Mouse (Mus musculus) skeletal muscle tissue, adult 2 months (tissue): Measurements from ENCODE around the gene Rbm20.

ENCODE experiments used
- DNase-seq: peaks from one replicate; pipeline ENCODE4 v3.0.0-alpha.2; 2012; ENCODE audit warnings: low read depth, low spot score

The Rbm20 gene

GRCm38 (mm10) chr19:53755346-53755745, 78.2 kb downstream of the Rbm20 start:
- no peak for DNase-seq

DNA sequence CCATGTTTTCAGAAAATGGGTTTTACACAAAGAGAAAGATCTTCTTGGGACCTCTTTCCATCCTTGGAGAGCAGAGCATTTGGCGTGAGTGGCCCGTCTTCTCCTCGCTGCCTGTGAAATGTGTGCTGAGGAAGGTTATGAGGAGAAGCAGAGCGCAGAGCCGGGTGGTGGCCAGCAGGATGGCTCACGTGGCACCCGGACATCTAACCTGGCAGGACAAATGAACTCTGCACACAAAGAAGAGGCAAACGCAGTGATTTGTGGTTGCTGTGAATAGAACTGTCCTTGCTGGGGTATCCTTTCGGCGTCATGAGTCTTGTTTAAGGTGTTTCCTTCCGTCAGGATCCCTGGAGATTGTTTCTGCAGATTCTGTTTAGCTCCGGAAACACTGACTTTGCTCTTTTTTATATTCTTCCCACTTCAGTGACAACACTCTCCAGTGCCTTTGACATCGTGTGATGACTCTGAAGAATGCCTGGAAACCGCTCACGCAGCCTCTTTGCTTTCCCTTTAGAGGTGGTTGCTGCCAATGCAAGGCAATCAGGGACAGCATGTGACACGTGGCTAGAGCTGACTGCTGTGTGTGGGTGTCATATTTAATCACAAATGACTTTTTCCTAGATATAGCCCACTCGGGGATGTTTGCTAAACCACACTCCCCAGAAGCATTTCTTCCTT, 80.5 kb downstream of the Rbm20 start:
- no peak for DNase-seq

- no peak for DNase-seq
These were observed 81.8 kb downstream of the Rbm20 start for GRCm38 (mm10) chr19:53758881-53759418.

DNA sequence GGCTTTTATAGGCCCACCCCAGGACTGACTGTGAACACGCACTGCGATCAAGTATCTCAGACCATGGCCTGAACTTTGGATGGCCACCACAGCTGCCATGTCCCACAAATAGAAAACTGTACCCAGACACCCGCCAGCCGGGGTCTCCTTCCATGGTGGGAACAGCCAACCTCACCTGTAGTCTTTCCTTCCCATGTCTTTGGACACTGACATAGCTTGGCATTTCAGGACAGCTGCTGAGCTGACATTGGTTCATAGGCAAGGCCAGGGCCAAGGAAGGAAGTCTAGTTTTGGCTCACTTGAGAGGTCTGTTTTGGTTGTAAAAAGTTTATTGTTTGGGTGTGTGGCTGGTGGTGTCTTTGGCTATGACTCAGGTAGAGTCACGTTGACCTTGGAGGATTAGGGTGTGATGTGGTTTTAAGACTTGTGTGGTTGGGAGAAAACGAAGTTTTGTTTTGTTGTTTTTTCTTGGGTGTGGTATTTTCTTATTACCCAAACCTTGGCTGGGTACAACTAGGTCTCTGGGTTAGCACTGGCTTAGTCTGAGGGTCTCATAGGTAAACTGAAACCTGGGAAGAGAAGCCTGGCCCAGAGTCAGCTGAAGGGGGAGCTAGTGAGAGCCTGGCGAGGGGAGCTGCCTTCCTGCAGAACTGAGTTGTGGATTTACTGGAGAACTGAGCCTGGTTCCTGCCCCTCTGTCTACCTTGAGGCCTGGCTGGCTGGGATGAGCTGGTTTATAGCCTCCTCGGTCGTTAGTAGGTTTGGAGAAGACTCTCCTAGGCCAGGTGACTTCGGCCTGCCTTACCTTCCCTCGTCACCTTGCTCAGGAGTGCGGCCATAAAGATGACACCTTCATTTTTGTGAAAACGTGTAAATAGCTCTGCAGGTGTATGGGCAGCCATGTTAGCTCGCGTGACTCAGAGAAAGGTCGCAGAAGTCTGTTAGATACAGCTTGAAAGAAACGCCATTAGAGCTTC, 83.3 kb downstream of the Rbm20 start:
- DNase-seq = no peak

DNA sequence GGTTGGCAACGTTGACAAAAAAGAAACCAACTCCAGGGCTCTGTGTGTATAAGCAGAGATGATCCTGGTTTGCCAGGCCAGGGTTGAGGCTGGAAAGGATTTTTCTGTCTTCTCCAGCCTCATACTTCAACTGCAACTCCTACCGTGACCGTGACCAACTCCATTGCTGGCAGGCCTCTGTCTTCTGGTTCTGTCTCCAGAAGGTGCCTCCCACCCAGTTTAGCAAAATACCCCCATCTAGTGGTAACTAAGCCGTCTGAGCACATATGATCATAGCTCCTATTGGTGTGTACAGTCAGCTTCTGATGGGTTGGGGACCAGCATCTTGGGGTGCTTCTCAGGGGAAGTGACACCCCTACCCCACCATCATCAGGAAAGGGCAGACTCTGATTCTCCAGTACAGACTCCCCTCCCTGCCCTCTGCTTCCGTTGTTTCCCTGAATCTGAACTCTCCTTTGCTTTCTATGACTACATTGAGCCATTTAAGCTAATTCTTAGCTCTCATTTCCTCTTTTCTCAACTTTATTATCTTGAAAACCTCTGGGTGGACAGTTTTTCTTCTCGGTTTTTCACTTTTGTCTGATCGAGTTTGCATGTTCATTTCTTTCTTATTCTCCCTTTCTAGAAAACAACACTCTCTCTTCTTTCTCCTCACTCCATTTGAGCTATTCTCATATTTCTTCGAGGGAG, 85.8 kb downstream of the Rbm20 start:
- no peak for DNase-seq

DNA sequence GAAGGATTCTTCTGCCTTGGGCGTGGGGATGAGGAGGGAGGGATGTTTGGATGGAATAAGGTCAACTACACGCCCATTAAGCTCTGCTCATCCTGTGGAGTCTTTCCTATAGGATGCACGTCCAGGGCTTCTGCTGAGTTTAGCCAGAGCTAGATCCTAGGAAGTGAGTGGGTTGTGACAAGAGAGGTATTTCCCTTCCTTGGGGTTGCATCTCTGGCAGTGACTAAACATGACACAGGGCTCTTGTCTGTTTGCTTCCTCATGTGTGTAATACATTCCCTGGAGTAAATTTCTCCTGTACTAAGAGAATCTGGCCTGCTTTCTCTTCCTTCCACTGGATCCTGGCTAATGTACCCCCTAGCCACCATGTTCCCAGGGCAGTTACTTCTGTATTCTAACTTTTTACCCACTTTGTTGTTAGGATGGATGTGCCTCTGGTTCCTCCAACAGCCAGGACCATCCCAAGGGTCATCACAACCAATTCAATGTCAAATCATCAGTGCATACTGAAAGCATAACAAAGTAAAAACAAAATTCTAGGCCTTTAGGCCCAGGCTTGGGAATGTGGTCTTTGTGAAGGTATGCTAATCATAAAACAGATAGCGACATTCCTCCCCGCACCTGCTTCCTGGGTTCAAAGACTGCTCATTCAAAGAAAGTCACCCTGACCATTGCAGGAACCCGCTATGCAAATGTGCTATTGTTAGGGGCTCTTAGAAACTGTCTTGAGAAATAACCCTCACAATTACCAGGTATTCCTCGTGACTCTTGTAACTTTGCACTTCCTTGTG, 87.8 kb downstream of the Rbm20 start:
- DNase-seq = no peak

GRCm38 (mm10) chr19:53768478-53768877, 91.4 kb downstream of the Rbm20 start:
- DNase-seq = no peak

DNA sequence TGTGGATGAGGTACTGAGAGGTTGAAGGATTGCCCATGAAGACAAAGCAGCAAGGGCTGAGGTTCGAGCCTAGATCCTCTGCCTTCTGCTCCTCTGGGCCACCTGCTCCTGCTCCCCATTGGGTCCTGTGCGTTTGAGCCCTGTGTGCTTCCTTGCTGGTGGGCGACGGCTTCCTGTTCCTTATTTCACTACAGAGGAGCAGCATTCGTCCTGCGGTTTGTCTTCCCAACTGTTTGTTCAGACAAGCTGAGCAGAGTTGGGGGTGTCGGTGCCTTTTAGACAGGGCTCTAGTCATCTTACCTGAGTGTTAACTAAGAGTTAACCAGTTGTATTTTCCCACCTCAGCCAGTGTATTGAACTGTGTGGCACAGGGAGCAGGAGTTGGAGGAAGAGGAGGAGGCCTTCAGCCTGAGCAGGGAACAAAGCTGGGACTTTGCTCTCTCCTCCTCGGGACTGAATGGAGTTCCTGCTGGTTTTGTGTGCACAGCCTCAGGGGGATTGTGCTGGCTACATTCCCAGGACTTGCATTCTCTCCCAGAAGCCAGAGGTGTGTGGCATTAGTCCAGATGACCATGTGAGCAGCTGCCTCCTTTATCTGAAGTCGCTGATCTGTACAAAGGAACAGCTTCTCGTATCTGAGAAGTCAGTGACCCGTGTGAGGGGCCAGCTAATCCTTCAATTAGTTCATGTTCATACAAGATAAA, 97.0 kb downstream of the Rbm20 start:
- DNase-seq = peak; percentile 87

- DNase-seq = no peak
These were observed 97.7 kb downstream of the Rbm20 start for GRCm38 (mm10) chr19:53774641-53775350.

DNA sequence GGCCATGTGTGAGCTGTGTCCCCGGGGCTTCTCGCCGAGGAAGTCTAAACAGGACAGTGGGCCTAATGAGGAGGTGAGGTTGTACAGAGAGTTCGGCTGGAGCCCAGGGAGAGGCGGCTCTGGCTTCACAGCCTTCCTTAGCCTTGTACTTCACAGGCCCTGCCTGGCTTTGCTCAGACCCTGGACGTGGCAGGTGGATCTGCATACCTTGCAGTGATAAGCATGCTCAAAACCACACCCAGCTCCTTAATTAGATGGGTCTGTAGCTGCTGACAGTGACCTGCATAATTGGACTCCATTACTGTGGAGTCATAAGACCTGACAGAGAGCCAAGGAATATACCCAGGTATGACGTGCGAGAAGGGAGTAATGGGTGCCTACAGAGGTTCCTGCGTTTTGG, 102.3 kb downstream of the Rbm20 start:
- DNase-seq = no peak

- DNase-seq = no peak
These were observed 102.7 kb downstream of the Rbm20 start for GRCm38 (mm10) chr19:53779818-53780217.

DNA sequence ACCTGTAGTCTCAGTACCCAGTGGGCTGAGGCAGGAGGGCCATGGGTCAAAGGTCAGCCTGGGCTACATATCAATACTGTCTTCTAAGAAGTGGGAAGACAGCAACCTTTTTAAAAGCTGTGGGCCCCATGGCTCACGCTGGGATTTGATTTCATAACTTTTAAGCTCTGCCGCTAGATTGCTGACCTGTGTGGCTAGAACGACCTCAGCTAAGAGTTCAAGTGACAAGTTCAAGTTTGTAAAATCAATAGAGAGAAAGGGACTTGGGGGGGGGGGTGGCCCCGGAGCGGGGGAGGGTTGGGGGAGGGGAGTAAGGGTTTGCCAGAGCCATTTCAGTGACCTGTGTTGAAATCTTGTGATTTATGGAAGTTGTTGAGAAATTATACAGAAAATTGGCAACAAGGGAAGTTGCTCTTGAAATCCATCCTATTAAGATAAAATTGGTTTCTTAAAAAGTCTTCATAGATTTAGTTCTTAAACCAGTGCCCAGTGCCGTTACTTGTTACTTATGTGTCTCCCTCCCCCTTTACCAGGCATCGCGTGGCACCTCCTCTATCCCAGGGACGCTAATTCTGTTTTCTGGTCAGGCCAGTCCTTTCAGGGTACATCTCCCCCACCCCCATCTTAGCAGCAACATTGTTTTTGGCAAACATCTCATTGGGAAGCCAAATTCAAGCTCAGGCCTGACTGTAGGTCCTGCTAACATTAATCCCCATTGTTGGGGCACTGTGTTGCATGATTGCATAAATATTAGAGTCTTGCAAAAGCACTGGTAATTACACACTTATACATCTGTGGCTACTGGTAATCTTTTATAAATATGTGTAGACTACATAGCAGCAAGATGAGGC, 103.9 kb downstream of the Rbm20 start:
- no peak for DNase-seq

DNA sequence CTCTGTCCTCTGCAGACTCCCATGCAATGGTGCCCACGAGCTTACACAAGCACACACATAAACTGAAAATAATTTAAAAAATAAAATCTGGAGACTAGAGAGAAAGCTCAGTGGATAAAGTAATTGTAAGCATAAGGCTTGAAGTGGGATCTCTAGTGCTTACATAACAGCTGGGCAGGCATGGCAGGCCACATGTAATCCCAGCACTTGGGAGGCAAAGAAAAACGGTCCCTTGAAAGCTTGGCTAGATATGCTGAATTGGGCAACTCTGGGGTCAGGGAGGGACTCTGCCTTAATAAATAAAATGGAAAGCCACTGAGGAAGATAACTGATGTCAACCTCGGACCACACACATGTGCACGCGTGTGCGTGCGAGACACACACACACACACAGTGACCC, 104.7 kb downstream of the Rbm20 start:
- peak; percentile 80 for DNase-seq

DNA sequence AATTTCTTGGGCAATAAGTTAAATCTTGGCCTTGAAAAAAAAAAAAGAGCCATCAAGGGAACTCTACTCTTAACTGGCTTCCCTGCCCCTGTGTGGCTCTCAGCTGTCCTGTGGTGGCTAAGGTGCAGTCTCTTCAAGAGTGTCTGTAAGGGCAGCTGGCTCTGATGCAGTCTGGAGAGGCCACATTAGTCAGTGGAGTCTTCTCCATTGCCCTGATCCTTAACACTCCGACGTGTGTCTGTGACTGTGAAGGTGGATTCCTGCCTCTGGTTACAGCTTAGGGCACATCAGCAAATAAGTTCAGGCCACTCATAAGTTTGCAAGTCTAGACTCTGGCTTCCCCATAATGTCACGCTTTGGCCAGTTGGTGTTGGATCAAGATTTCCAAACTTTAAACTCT, 108.2 kb downstream of the Rbm20 start:
- DNase-seq = peak; percentile 62

DNA sequence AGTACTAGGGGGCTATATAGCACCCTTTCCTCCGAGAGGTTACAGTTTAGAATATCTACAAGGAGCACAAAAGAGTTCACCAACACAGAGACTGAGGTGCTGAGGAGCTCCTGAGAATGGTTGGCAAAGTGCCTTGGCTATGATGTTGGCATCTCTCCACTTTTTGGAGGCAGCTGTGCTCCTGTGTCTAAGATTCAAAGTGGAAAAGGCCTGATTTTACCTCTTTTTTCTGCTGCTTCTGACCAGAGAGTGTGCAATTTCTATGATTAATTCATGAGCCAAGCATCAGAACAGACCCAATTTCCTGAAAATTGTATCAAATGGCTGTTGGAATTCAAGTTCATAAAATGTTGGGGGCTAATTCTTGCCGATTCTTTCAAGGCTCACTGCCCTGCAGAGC, 109.1 kb downstream of the Rbm20 start:
- DNase-seq = no peak

GRCm38 (mm10) chr19:53786836-53787235, 109.7 kb downstream of the Rbm20 start:
- peak; percentile 81 for DNase-seq

GRCm38 (mm10) chr19:53788621-53789331, 111.7 kb downstream of the Rbm20 start:
- DNase-seq = no peak

DNA sequence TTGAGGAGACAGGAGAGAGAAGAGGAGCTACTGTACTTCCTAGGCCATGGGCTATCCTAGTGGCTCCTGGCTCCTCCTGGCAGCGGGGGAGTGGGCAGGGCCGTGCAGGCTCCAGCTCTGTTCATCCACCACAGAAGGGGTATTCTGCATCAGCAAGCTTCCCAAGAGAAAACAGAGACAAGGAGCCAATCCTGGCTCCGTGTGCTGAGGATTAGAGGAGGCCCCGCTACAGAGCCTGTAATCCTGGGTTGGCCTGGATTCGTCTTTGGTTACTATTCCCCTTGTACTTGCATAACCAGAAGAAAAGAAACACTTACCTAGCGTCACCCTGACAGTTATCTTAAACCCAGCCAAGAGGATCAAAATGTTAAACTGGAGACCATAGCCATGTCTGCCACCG, 112.5 kb downstream of the Rbm20 start:
- DNase-seq = no peak
